Comparison of ENCODE assay signal across 13 mouse cellular contexts in genomic region chr14:34514120-34514519, GRCm38 (mm10). TPM values are rescaled to one million over a fixed set of nuclear protein-coding genes. Genes with fewer than 3 reads are reported as not detected.
A peak's percentile ranks its signal among the peaks of the same experiment; 100 is the strongest.
DNase-seq lines count a peak whose midpoint lies in the region; ATAC-seq lines count a peak whose summit lies in the region.
"Had no signal": no experiment of that assay in that cellular context is flagged by ENCODE, and none has a peak within 500 bp of the region (broad histone marks: within the 10 kb centered on the region; RNA-seq: fewer than 3 reads in every experiment).

No protein-coding gene starts in this region.

- H3K4me1 ChIP-seq in lung, embryonic 16.5 days (replicated peaks; ENCODE audit: control insufficient read depth, insufficient read depth, low read length), result no peaks in the 10 kb centered on the region

- H3K4me2 ChIP-seq in lung, embryonic 16.5 days (ENCODE audit: low read depth, low read length), result no peak overlapping the region
- H3K4me2 ChIP-seq: liver, embryonic 15.5 days had no signal

- H3K36me3 ChIP-seq in lung, embryonic 16.5 days (ENCODE audit: control insufficient read depth, insufficient read depth, low read length), result no peaks in the 10 kb centered on the region
- H3K36me3 ChIP-seq: liver, embryonic 15.5 days had no signal

- DNase-seq in adrenal gland, postnatal 14 days, result peak; percentile 58
- DNase-seq in adrenal gland, adult 8-10 months, result no peak
- peak; percentile 41 for DNase-seq in kidney, postnatal 14 days
- no peak for DNase-seq in kidney, adult 11 months
- DNase-seq in heart, adult 9 months (ENCODE audit: low spot score in 2 of 2), result peak; percentile 39 to 53
- DNase-seq in left cerebral cortex, adult 11 months (ENCODE audit: low spot score), result no peak
- no peak for DNase-seq in spleen, postnatal 14 days (ENCODE audit: low spot score in 2 of 2)
- DNase-seq: B cell, adult 2 months; gastrocnemius, postnatal 25 days; layer of hippocampus, postnatal 36 days had no signal

- peaks cover 6% of the 10 kb centered on the region; the same call in 1 of the 2 replicates for H3K27me3 ChIP-seq in lung, embryonic 16.5 days (ENCODE audit: control insufficient read depth, insufficient read depth, low read depth, low read length)

- ATAC-seq in lung, embryonic 16.5 days (ENCODE audit: low read depth), result peak; percentile 32; the same call in 1 of the 2 replicates

- no peaks in the 10 kb centered on the region for H3K9me3 ChIP-seq in lung, embryonic 16.5 days (ENCODE audit: control insufficient read depth, low read length)
- H3K9me3 ChIP-seq: liver, embryonic 15.5 days had no signal

- WGBS in lung, embryonic 16.5 days, result 29% methylated on average over 6 of the region's 6 CpGs

- H3K27ac ChIP-seq in lung, embryonic 16.5 days (ENCODE audit: low read length), result 0 out of 2 replicates have a peak overlapping the region, but pooled peaks have one; percentile 24
- H3K27ac ChIP-seq: liver, embryonic 15.5 days had no signal

- no peak overlapping the region for H3K9ac ChIP-seq in lung, embryonic 16.5 days (ENCODE audit: low read length)
- H3K9ac ChIP-seq: liver, embryonic 15.5 days had no signal

- H3K4me3 ChIP-seq in lung, embryonic 16.5 days (ENCODE audit: low read length), result no peak overlapping the region
- H3K4me3 ChIP-seq: liver, embryonic 15.5 days had no signal

RNA-seq across cellular contexts. Expression of gene 9230112D13Rik, which starts 8.5 kb away (rescaled TPM):
- total RNA-seq in adrenal gland, postnatal 14 days (2021), result not detected in 2 replicates
- total RNA-seq in adrenal gland, adult 8-10 months (2022), result not detected
- not detected in 2 replicates for polyA plus RNA-seq in lung, embryonic 16.5 days (2015; fragmentation: Nextera tagmentation; extraction: Ambion mirVana)
- total RNA-seq: gastrocnemius, postnatal 25 days; layer of hippocampus, postnatal 36 days had no signal
- polyA plus RNA-seq: intestine, embryonic 14.5 days; liver, embryonic 15.5 days had no signal

RNA-seq across cellular contexts. Expression of gene Bmpr1a, which starts 11.0 kb away (rescaled TPM):
- 53.5 and 53.7 TPM in 2 replicates for total RNA-seq in adrenal gland, postnatal 14 days (2021)
- total RNA-seq in adrenal gland, adult 8-10 months (2022), result 10 to 100 TPM; 60.5 to 74.7 (median 67.1) TPM
- polyA plus RNA-seq in lung, embryonic 16.5 days (2015; fragmentation: Nextera tagmentation; extraction: Ambion mirVana), result 18.1 and 25.8 TPM in 2 replicates

Comparison
In these comparisons a context has a peak if more than half of its experiments do, and no peak if none do; other contexts are left out.
1. DNase-seq: peak in adrenal gland, postnatal 14 days (single experiment), kidney, postnatal 14 days (single experiment) and heart, adult 9 months (2 of 2); none in adrenal gland, adult 8-10 months (single experiment), kidney, adult 11 months (single experiment), left cerebral cortex, adult 11 months (single experiment) and spleen, postnatal 14 days (0 of 2).